Mouse (Mus musculus) splenic B cell, adult 2 months (primary cell): Measurements from ENCODE around the gene Spire2.
"Not testable (repeated sequence)": the region's sequence is repeated elsewhere in the genome, so short reads cannot be mapped to it uniquely, and the experiment has no call there.

Source experiments
- DNase-seq: peaks from one replicate; pipeline ENCODE4 v3.0.0-alpha.2; 2011; ENCODE audit warnings: low read depth, low spot score
- H3K27me3 ChIP-seq: 2 replicates; pipeline ENCODE4 v1.6.1; 2012; ENCODE audit warnings: mild to moderate bottlenecking, low read length, moderate library complexity, mixed read lengths; ENCODE audit not compliant: control insufficient read depth, poor library complexity, insufficient read depth, severe bottlenecking
- H3K36me3 ChIP-seq: 2 replicates; pipeline ENCODE4 v1.6.1; 2012; ENCODE audit warnings: mild to moderate bottlenecking, low read length, moderate library complexity, mixed read lengths; ENCODE audit not compliant: control insufficient read depth, poor library complexity, insufficient read depth, severe bottlenecking

Gene Spire2

GRCm38 (mm10) chr8:123411246-123411645, 78.7 kb downstream of the Spire2 start, which contains the start of gene Tubb3:
TSS of gene Tubb3 (plus strand) at chr8:123411424.
- peak; percentile 70 for DNase-seq
- Histone ChIP-seq H3K27me3 (peaks cover 3% of the 10 kb centered on the region; the same call in 1 of the 2 replicates), H3K36me3 (no peaks in the 10 kb centered on the region)

- Histone ChIP-seq H3K27me3 (peaks cover 3% of the 10 kb centered on the region; the same call in 1 of the 2 replicates), H3K36me3 (no peaks in the 10 kb centered on the region)
- no peak for DNase-seq
These were observed 79.3 kb downstream of the Spire2 start for GRCm38 (mm10) chr8:123411781-123412327.

- Histone ChIP-seq H3K36me3 (no peaks in the 10 kb centered on the region), H3K27me3 (peaks cover 3% of the 10 kb centered on the region; the same call in 1 of the 2 replicates)
- peak; percentile 79 for DNase-seq
These were observed 80.2 kb downstream of the Spire2 start for GRCm38 (mm10) chr8:123412560-123413170.

- Histone ChIP-seq H3K36me3 (no peaks in the 10 kb centered on the region), H3K27me3 (peaks cover 3% of the 10 kb centered on the region; the same call in 1 of the 2 replicates)
- DNase-seq = no peak
These were observed 81.7 kb downstream of the Spire2 start for GRCm38 (mm10) chr8:123414255-123414654.

GRCm38 (mm10) chr8:123414997-123415696, 82.6 kb downstream of the Spire2 start:
- not testable (repeated sequence) for H3K27me3 ChIP-seq

GRCm38 (mm10) chr8:123415967-123416943, 83.7 kb downstream of the Spire2 start:
- DNase-seq = peak; percentile 68
- H3K36me3 ChIP-seq = no peaks in the 10 kb centered on the region
- H3K27me3 ChIP-seq = peaks cover 3% of the 10 kb centered on the region; the same call in 1 of the 2 replicates

More at GRCm38 (mm10) chr8:123414997-123415696, 82.6 kb downstream of the Spire2 start:
- not testable (repeated sequence) for H3K36me3 ChIP-seq, DNase-seq

GRCm38 (mm10) chr8:123416944-123417555, 84.5 kb downstream of the Spire2 start:
- Histone ChIP-seq H3K27me3 (peaks cover 2% of the 10 kb centered on the region; the same call in 1 of the 2 replicates), H3K36me3 (no peaks in the 10 kb centered on the region)
- DNase-seq = no peak
